Mouse (Mus musculus) mouse trophoblast stem cell (cell line): ENCODE data around the gene Aarsd1.
"Not testable (repeated sequence)": the region's sequence is repeated elsewhere in the genome, so short reads cannot be mapped to it uniquely, and the experiment has no call there.

Experiments used
- in situ Hi-C, 2 experiments: fragments of 300-500 bp; cut with MseI, MboI; formaldehyde crosslinking; loops; 2 replicates in 1 of 2; 3 replicates in 1 of 2; pipeline ENCODE4 v1.15.1; 2025

The Aarsd1 gene

DNA sequence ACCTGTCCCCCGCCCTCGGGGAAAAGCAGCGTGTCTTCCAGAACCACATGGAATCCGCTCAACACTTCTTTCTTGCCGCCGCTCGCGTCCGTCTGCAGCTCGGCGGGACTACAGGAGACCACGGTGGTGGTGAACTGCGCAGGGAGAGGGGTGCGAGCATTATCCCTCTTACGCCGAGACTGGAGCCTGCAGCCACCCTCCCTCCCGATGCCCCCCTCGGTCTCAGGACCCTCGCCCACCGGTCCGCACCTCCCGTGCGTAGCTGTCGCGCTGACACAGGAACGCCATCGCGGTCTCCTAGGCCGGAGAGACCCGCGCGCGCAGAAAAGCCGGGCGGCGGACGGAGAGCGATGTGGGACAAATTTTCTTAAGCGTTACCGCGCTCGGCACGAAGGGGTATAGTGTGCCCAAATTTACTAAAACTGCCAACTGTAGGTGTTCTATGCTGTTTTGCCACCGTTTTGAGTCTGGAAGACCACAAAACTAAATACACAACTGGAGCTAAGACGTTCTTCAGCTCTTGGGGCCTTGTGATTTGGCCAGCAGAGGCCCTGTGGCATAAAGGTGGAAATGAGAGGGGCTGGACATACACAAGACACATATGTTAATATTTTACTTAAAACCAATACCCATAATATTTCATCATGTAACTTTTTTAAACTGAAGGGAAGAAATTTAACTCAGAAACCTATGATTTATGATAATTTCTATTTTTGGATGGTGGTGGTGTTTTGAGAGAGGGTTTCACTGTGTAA lies at the start of gene Aarsd1:
Gene Aarsd1 (minus strand): TSS at position 515 of the 755 bp plus-strand sequence.
- in situ Hi-C loops: no loop called here

DNA sequence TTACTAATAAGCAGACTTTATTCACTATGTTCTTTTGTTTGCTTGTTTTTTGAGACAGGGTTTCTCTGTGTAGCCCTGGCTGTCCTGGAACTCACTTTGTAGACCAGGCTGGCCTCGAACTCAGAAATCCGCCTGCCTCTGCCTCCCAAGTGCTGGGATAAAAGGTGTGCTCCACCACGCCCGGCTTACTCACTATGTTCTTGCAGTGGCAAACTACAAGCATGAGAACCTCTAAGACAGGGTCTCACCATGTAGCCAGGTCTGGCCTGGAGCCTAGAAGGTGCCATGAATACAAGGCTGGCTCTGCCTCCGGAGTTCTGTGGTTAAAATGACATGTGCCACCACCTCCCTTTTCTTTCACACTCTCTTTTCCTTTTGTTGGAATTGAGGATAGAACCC lies 49.1 kb upstream of the Aarsd1 start:
- in situ Hi-C loops: not testable (repeated sequence)

GRCm38 (mm10) chr11:101465869-101466551 lies 48.6 kb upstream of the Aarsd1 start, which contains the start of gene Vat1:
TSS of gene Vat1 (minus strand) at chr11:101466230.
- in situ Hi-C loops: no loop called here

- in situ Hi-C loops: no loop called here
These were observed 47.9 kb upstream of the Aarsd1 start for GRCm38 (mm10) chr11:101465101-101465868.

- in situ Hi-C loops: no loop called here
These were observed 47.0 kb upstream of the Aarsd1 start, which contains the start of gene Rnd2 for GRCm38 (mm10) chr11:101464211-101465100. TSS of gene Rnd2 (plus strand) at chr11:101464999.

DNA sequence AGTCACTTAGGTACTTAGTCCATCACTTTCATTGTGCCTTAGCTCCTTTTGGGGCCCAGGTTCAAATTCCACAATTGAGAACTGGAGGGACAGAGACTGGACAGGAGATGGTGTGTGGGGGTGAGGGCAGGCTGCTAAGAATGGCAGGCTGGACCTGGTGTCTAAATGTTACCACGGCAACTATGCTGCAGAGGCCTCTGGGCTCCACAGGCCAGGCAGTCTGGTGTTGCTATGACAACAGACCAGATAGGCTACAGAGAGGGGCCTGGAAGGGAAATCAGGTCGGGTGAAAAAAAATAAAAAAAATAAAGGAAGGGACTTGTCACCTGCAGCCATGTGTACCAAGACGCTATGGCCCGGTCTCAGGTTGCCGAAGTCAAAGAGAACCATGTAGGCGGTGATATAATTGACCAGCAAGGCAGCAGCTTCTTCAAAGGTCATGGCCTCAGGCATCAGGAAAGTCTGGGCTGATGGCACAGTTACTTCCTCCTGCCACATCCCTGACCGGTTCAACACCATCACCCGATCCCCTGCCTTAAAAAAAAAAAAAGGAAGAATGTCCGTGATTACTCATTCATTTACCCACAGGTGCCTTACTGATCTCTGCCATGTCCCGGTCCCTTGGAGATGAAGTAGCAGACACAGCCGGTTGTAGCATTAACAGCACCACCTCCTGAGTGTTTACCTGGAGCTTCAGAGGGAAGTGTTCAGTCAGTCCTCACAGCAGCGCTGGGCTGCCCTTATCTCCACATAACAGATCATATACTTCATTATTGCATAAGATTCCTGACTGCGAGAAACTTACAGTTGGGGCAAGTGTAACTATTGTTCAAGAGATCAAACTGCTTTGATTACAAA lies 45.4 kb upstream of the Aarsd1 start:
- in situ Hi-C loops: no loop called here

GRCm38 (mm10) chr11:101462141-101462540 lies 44.7 kb upstream of the Aarsd1 start:
- in situ Hi-C loops: no loop called here

DNA sequence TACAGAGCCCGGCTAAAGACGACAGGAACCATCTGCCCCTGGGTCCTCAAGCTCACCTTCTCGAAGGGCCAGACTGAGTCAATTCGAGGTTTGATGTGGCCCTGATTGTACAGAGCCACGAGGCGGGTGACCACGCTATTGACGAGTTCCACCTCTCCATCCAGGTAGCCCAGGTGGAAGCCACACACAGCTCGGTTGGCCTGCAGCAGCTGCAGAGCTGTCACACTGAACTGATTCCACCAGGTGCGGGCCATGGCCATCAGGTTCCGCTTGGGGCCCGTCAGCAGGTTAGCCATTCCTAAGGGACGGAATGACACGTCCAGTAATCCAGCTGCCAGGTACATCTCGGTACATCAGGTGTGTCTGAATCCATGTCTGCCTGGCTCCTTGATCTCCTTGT lies 42.9 kb upstream of the Aarsd1 start:
- in situ Hi-C loops: no loop called here

- in situ Hi-C loops: no loop called here
These were observed 42.3 kb upstream of the Aarsd1 start for GRCm38 (mm10) chr11:101459716-101460115.

DNA sequence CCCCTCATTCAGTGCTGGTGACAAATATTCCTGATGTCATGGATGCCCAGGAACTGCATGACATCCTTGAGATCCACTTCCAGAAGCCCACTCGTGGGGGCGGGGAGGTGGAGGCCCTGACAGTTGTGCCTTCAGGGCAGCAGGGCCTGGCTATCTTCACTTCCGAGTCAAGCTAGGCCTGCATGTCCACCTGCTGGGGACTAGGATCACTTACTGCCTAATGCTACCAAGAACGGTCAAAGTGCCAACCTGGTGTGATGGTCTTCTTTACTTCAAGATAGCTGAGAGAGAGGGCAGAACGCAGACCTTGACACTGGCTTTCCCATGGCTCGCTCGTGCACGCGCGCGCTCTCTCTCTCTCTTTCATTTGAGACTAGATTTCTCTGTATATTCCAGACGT lies 40.8 kb upstream of the Aarsd1 start:
- in situ Hi-C loops: no loop called here

DNA sequence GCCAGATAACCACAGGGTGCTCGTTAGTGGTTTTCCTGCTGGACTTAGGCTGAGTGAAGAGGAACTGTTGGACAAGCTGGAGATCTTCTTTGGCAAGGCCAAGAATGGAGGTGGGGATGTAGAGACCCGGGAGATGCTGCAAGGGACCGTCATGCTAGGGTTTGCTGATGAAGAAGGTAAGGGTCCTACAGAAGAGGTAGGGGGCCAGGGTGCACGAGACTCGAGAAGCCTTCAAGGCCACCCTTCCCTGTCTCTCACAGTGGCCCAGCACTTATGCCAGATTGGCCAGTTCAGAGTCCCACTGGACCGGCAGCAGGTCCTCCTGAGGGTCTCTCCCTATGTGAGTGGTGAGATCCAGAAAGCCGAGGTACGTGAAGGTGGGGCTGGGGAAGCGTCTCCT lies 40.2 kb upstream of the Aarsd1 start:
- in situ Hi-C loops: no loop called here

GRCm38 (mm10) chr11:101455627-101456026 lies 38.2 kb upstream of the Aarsd1 start:
- in situ Hi-C loops: no loop called here

GRCm38 (mm10) chr11:101454702-101455101 lies 37.3 kb upstream of the Aarsd1 start:
- in situ Hi-C loops: no loop called here

GRCm38 (mm10) chr11:101452093-101452774 lies 34.8 kb upstream of the Aarsd1 start:
- in situ Hi-C loops: no loop called here

GRCm38 (mm10) chr11:101451536-101451935 lies 34.1 kb upstream of the Aarsd1 start:
- in situ Hi-C loops: no loop called here

- in situ Hi-C loops: no loop called here
These were observed 33.0 kb upstream of the Aarsd1 start for GRCm38 (mm10) chr11:101450394-101450793.

DNA sequence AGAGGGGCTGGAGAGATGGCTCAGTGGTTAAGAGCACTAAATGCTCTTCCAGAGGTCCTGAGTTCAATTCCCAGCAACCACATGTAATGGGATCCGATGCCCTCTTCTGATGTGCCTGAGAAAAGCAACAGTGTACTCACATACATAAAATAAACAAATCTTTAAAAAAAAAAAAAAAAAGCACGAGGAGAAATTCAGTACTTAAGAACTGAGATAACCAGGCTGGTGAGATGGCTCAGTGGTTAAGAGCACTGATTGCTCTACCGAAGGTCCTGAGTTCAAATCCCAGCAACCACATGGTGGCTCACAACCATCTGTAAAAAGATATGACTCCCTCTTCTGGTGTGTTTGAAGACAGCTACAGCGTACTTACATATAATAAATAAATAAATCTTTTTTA lies 32.2 kb upstream of the Aarsd1 start:
- in situ Hi-C loops: not testable (repeated sequence)

DNA sequence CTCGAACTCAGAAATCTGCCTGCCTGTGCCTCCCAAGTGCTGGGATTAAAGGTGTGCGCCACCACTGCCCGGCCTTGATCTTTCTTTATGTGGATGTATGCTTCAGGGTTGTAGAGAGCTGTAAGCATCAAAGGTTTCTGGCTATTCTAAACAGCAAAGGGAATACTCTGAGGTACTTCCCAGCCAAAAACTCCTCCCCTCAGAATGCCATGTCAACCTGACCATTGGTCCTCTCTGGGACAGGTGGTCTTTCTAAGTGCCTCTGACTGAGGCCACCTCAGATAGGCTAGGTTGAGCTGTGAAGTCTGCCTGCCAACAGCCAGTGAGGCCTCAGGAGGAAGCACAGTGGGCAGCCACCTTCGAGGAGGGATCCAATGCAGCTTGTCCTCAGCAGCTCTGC lies 31.5 kb upstream of the Aarsd1 start:
- in situ Hi-C loops: no loop called here

GRCm38 (mm10) chr11:101448274-101448746 lies 30.9 kb upstream of the Aarsd1 start, which contains the start of gene Ifi35:
TSS of gene Ifi35 (plus strand) at chr11:101448407.
- in situ Hi-C loops: no loop called here
